ENCODE assay signal across 10 mouse cellular contexts in genomic region chr8:120136618-120137017, GRCm38 (mm10). TPM values are rescaled to one million over a fixed set of nuclear protein-coding genes. Genes with fewer than 3 reads are reported as not detected.
DNase-seq lines count a peak whose midpoint lies in the region; ATAC-seq and TF ChIP-seq lines count a peak whose summit lies in the region.
"Had no signal": no experiment of that assay in that cellular context is flagged by ENCODE, and none has a peak within 500 bp of the region (broad histone marks: within the 10 kb centered on the region; RNA-seq: fewer than 3 reads in every experiment).

No protein-coding gene starts in this region.

- H3K9me3 ChIP-seq in midbrain, embryonic 10.5 days (replicated peaks), result no peaks in the 10 kb centered on the region
- H3K9me3 ChIP-seq in midbrain, embryonic 16.5 days (replicated peaks; ENCODE audit: control insufficient read depth, low read length, poor library complexity, severe bottlenecking), result no peaks in the 10 kb centered on the region
- H3K9me3 ChIP-seq in lung, postnatal 0 days (ENCODE audit: low read length), result no peaks in the 10 kb centered on the region
- H3K9me3 ChIP-seq: limb, embryonic 13.5 days had no signal

- no peak overlapping the region for H3K4me2 ChIP-seq in midbrain, embryonic 16.5 days (ENCODE audit: low read length)
- H3K4me2 ChIP-seq in lung, postnatal 0 days (replicated peaks; ENCODE audit: low read depth, low read length), result no peak overlapping the region
- H3K4me2 ChIP-seq: limb, embryonic 13.5 days had no signal

- no peaks in the 10 kb centered on the region for H3K36me3 ChIP-seq in midbrain, embryonic 10.5 days
- H3K36me3 ChIP-seq in midbrain, embryonic 16.5 days (ENCODE audit: control insufficient read depth, insufficient read depth, low read length), result no peaks in the 10 kb centered on the region
- H3K36me3 ChIP-seq in lung, postnatal 0 days (ENCODE audit: insufficient read depth, low read length), result no peaks in the 10 kb centered on the region
- H3K36me3 ChIP-seq: limb, embryonic 13.5 days had no signal

- H3K27me3 ChIP-seq in midbrain, embryonic 10.5 days (ENCODE audit: low read depth, poor library complexity, severe bottlenecking), result 0 out of 2 replicates have a peak, but pooled peaks cover under 1% of the 10 kb centered on the region
- no peaks in the 10 kb centered on the region for H3K27me3 ChIP-seq in midbrain, embryonic 16.5 days (ENCODE audit: control insufficient read depth, insufficient read depth, low read depth, low read length)
- peaks cover 11% of the 10 kb centered on the region; the same call in 1 of the 2 replicates for H3K27me3 ChIP-seq in lung, postnatal 0 days (replicated peaks; ENCODE audit: insufficient read depth, low read length)

- H3K4me1 ChIP-seq in midbrain, embryonic 10.5 days, result peaks cover 23% of the 10 kb centered on the region
- H3K4me1 ChIP-seq in midbrain, embryonic 16.5 days (ENCODE audit: control insufficient read depth, insufficient read depth, low read length), result peaks cover 3% of the 10 kb centered on the region; the same call in 1 of the 2 replicates
- H3K4me1 ChIP-seq in lung, postnatal 0 days (ENCODE audit: insufficient read depth, low read depth, low read length), result peaks cover 3% of the 10 kb centered on the region; the same call in 1 of the 2 replicates
- H3K4me1 ChIP-seq: limb, embryonic 13.5 days had no signal

- 64% methylated on average over 7 of the region's 7 CpGs for WGBS in midbrain, embryonic 10.5 days
- WGBS in midbrain, embryonic 16.5 days, result 57% methylated on average over 7 of the region's 7 CpGs
- 63% methylated on average over 7 of the region's 7 CpGs for WGBS in lung, postnatal 0 days

- no peak overlapping the region for H3K4me3 ChIP-seq in midbrain, embryonic 10.5 days
- no peak overlapping the region for H3K4me3 ChIP-seq in midbrain, embryonic 16.5 days (ENCODE audit: low read depth, low read length)
- H3K4me3 ChIP-seq in lung, postnatal 0 days (ENCODE audit: low read depth, low read length), result no peak overlapping the region
- H3K4me3 ChIP-seq: limb, embryonic 13.5 days had no signal

- no peak for TF ChIP-seq CTCF in lung, postnatal 0 days (IDR thresholded peaks at IDR 0.05)

- no peak for ATAC-seq in midbrain, embryonic 16.5 days
- ATAC-seq in lung, postnatal 0 days, result no peak

- no peak for DNase-seq in midbrain, embryonic 10.5 days (ENCODE audit: low spot score)
- peak; percentile 43 to 64 for DNase-seq in frontal cortex, postnatal 25 days (ENCODE audit: low spot score in 2 of 2)
- peak; percentile 82 for DNase-seq in layer of hippocampus, adult 9-11 months
- DNase-seq in right cerebral cortex, postnatal 4 days, result peak; percentile 47
- DNase-seq in natural killer cell, adult 2 months (ENCODE audit: low spot score in 2 of 2), result no peak
- DNase-seq in thymus, postnatal 36 days, result no peak
- no peak for DNase-seq in lung, postnatal 0 days (ENCODE audit: low spot score)

- 0 out of 2 replicates have a peak overlapping the region, but pooled peaks have one; percentile 33 for H3K27ac ChIP-seq in midbrain, embryonic 10.5 days (replicated peaks)
- no peak overlapping the region for H3K27ac ChIP-seq in midbrain, embryonic 16.5 days (ENCODE audit: low read length)
- no peak overlapping the region for H3K27ac ChIP-seq in lung, postnatal 0 days (ENCODE audit: low read length)
- H3K27ac ChIP-seq: limb, embryonic 13.5 days had no signal

- no peak for TF ChIP-seq EP300 in lung, postnatal 0 days (IDR thresholded peaks at IDR 0.05)

- H3K9ac ChIP-seq in midbrain, embryonic 16.5 days (ENCODE audit: low read depth, low read length), result no peak overlapping the region
- H3K9ac ChIP-seq in lung, postnatal 0 days (replicated peaks; ENCODE audit: low read depth), result no peak overlapping the region
- H3K9ac ChIP-seq: limb, embryonic 13.5 days had no signal

RNA-seq across cellular contexts. Expression of gene 6430548M08Rik, which starts 22.7 kb away (rescaled TPM):
- polyA plus RNA-seq in midbrain, embryonic 10.5 days (2016; fragmentation: Nextera tagmentation; extraction: Ambion mirVana), result 5.8 and 11.0 TPM in 2 replicates
- 37.1 and 40.2 TPM in 2 replicates for polyA plus RNA-seq in midbrain, embryonic 16.5 days (2015; fragmentation: Nextera tagmentation; extraction: Ambion mirVana)
- 16.3 and 16.6 TPM in 2 replicates for polyA plus RNA-seq in lung, postnatal 0 days (2015; fragmentation: Nextera tagmentation; extraction: Ambion mirVana)

RNA-seq across cellular contexts. Expression of gene Zdhhc7, which starts 35.3 kb away (rescaled TPM):
- polyA plus RNA-seq in midbrain, embryonic 10.5 days (2016; fragmentation: Nextera tagmentation; extraction: Ambion mirVana), result 34.5 and 38.4 TPM in 2 replicates
- polyA plus RNA-seq in midbrain, embryonic 16.5 days (2015; fragmentation: Nextera tagmentation; extraction: Ambion mirVana), result 27.8 and 29.5 TPM in 2 replicates
- 31.0 and 33.0 TPM in 2 replicates for polyA plus RNA-seq in lung, postnatal 0 days (2015; fragmentation: Nextera tagmentation; extraction: Ambion mirVana)

RNA-seq across cellular contexts. Expression of gene Fam92b, which starts 40.6 kb away (rescaled TPM):
- polyA plus RNA-seq in midbrain, embryonic 10.5 days (2016; fragmentation: Nextera tagmentation; extraction: Ambion mirVana), result 2.6 and 3.3 TPM in 2 replicates
- 2.1 and 2.4 TPM in 2 replicates for polyA plus RNA-seq in midbrain, embryonic 16.5 days (2015; fragmentation: Nextera tagmentation; extraction: Ambion mirVana)
- polyA plus RNA-seq in lung, postnatal 0 days (2015; fragmentation: Nextera tagmentation; extraction: Ambion mirVana), result 3.9 and 6.5 TPM in 2 replicates
- polyA plus RNA-seq: heart, embryonic 14.5 days; limb, embryonic 13.5 days had no signal

Comparison
In these comparisons a context has a peak if more than half of its experiments do, and no peak if none do; other contexts are left out.
1. DNase-seq: peak in frontal cortex, postnatal 25 days (2 of 2), layer of hippocampus, adult 9-11 months (single experiment) and right cerebral cortex, postnatal 4 days (single experiment); none in midbrain, embryonic 10.5 days (single experiment), natural killer cell, adult 2 months (0 of 2), thymus, postnatal 36 days (0 of 2) and lung, postnatal 0 days (single experiment).